Mouse (Mus musculus): ENCODE results near the gene Dysf.

- TF ChIP-seq CTCF (IDR thresholded peaks at IDR 0.05; ENCODE audit: insufficient read depth, low read depth, low read length) (no peak), POLR2A (IDR thresholded peaks at IDR 0.05; ENCODE audit: insufficient read depth, low read depth, low read length) (no peak)
These were observed 41.8 kb downstream of the Dysf start for GRCm38 (mm10) chr6:84050238-84050637.

Measured in olfactory bulb, adult 2 months (tissue).